Mouse (Mus musculus) kidney, embryonic 15.5 days (tissue): ENCODE data around the gene Ank3. TPM values are rescaled to one million over a fixed set of nuclear protein-coding genes. Genes with fewer than 3 reads are reported as not detected.
A peak's percentile ranks its signal among the peaks of the same experiment; 100 is the strongest.

Experiments
- ATAC-seq: fragments of 200-750 bp; cut with Nextera tagmentation; replicated peaks from 2 replicates; pipeline ENCODE4 v1.8.0; 2017; ENCODE audit warnings: moderate TSS enrichment; ENCODE audit not compliant: low FRiP score
- H3K27ac ChIP-seq: fragments of 300-500 bp; sonication (generic); 2 replicates; pipeline ENCODE4 v1.5.1; 2015; ENCODE audit warnings: mild to moderate bottlenecking, inconsistent platforms
- H3K27me3 ChIP-seq: fragments of 300-500 bp; sonication (generic); 2 replicates; pipeline ENCODE4 v1.6.1; 2015; ENCODE audit warnings: inconsistent platforms
- H3K36me3 ChIP-seq: fragments of 300-500 bp; sonication (generic); 2 replicates; pipeline ENCODE4 v1.6.1; 2015; ENCODE audit warnings: inconsistent platforms
- H3K4me1 ChIP-seq: fragments of 300-500 bp; sonication (generic); 2 replicates; pipeline ENCODE4 v1.6.1; 2015; ENCODE audit warnings: inconsistent platforms
- H3K4me2 ChIP-seq: fragments of 300-500 bp; sonication (generic); 2 replicates; pipeline ENCODE4 v1.6.1; 2015; ENCODE audit warnings: moderate library complexity, mild to moderate bottlenecking, inconsistent platforms
- H3K4me3 ChIP-seq: fragments of 300-500 bp; sonication (generic); replicated peaks from 2 replicates; pipeline ENCODE4 v1.5.1; 2015; ENCODE audit warnings: mild to moderate bottlenecking, inconsistent platforms
- H3K9ac ChIP-seq: fragments of 300-500 bp; sonication (generic); 2 replicates; pipeline ENCODE4 v1.6.1; 2015; ENCODE audit warnings: mild to moderate bottlenecking, inconsistent platforms
- H3K9me3 ChIP-seq: fragments of 300-500 bp; sonication (generic); replicated peaks from 2 replicates; pipeline ENCODE4 v1.6.1; 2016; ENCODE audit warnings: inconsistent platforms
- WGBS: fragments of 180-500 bp; shearing (Covaris S2); methylation state at CpG from one replicate; pipeline ENCODE4 v1.1.7; 2015; ENCODE audit warnings: mixed read lengths; 5-methylcytosine and 5-hydroxymethylcytosine counted together
- polyA plus RNA-seq: library from polyadenylated mRNA; unstranded; fragments of >200 nt; fragmentation: Nextera tagmentation; extraction: Ambion mirVana; gene quantifications from 2 replicates; pipeline ENCODE4 v1.2.1, GENCODE M21; 2015

Ank3 gene
- polyA plus RNA-seq, 1 experiment from 2014 or later = 47.9 TPM

- Histone ChIP-seq H3K36me3 (no peaks in the 10 kb centered on the region), H3K4me2 (0 out of 2 replicates have a peak overlapping the region, but pooled peaks have one; percentile 14), H3K9me3 (no peaks in the 10 kb centered on the region), H3K27ac (no peak overlapping the region), H3K4me1 (peaks cover 16% of the 10 kb centered on the region), H3K9ac (no peak overlapping the region), H3K4me3 (no peak overlapping the region), H3K27me3 (no peaks in the 10 kb centered on the region)
- peak; percentile 57; the same call in 1 of the 2 replicates for ATAC-seq
- WGBS = 27% methylated on average over 8 of the region's 8 CpGs
Measured at GRCm38 (mm10) chr10:69781491-69781890, 382.9 kb downstream of the Ank3 start.

- H3K9me3 ChIP-seq = no peaks in the 10 kb centered on the region
- no peaks in the 10 kb centered on the region for H3K27me3 ChIP-seq
- 0 out of 2 replicates have a peak overlapping the region, but pooled peaks have one; percentile 3 for H3K4me3 ChIP-seq
- peaks cover 22% of the 10 kb centered on the region for H3K4me1 ChIP-seq
- H3K9ac ChIP-seq = no peak overlapping the region
- H3K27ac ChIP-seq = 0 out of 2 replicates have a peak overlapping the region, but pooled peaks have one; percentile 18
- WGBS = 14% methylated on average over 7 of the region's 7 CpGs
- 0 out of 2 replicates have a peak, but pooled peaks have one; percentile 49 for ATAC-seq
- H3K36me3 ChIP-seq = no peaks in the 10 kb centered on the region
- H3K4me2 ChIP-seq = peak overlapping the region; percentile 17
Measured at GRCm38 (mm10) chr10:69785235-69785634, 386.7 kb downstream of the Ank3 start.

- 59% methylated on average over 8 of the region's 8 CpGs for WGBS
- no peaks in the 10 kb centered on the region for H3K27me3 ChIP-seq
- 0 out of 2 replicates have a peak overlapping the region, but pooled peaks have one; percentile 3 for H3K4me3 ChIP-seq
- H3K4me2 ChIP-seq = peak overlapping the region; percentile 17
- ATAC-seq = no peak
- H3K27ac ChIP-seq = 0 out of 2 replicates have a peak overlapping the region, but pooled peaks have one; percentile 18
- peaks cover 22% of the 10 kb centered on the region for H3K4me1 ChIP-seq
- H3K9ac ChIP-seq = no peak overlapping the region
- no peaks in the 10 kb centered on the region for H3K36me3 ChIP-seq
- no peaks in the 10 kb centered on the region for H3K9me3 ChIP-seq
Measured at GRCm38 (mm10) chr10:69785692-69786091, 387.1 kb downstream of the Ank3 start.

GRCm38 (mm10) chr10:69786220-69786993 is 387.8 kb downstream of the Ank3 start:
- Histone ChIP-seq H3K9ac (no peak overlapping the region), H3K4me1 (peaks cover 22% of the 10 kb centered on the region), H3K27me3 (no peaks in the 10 kb centered on the region), H3K27ac (no peak overlapping the region), H3K4me3 (no peak overlapping the region), H3K9me3 (no peaks in the 10 kb centered on the region), H3K36me3 (no peaks in the 10 kb centered on the region), H3K4me2 (no peak overlapping the region)
- no peak for ATAC-seq
- WGBS = 63% methylated on average over 13 of the region's 13 CpGs

GRCm38 (mm10) chr10:69787379-69787778 is 388.8 kb downstream of the Ank3 start:
- Histone ChIP-seq H3K4me1 (peaks cover 22% of the 10 kb centered on the region), H3K4me2 (0 out of 2 replicates have a peak overlapping the region, but pooled peaks have one; percentile 9), H3K9me3 (no peaks in the 10 kb centered on the region), H3K36me3 (no peaks in the 10 kb centered on the region), H3K9ac (no peak overlapping the region), H3K27ac (no peak overlapping the region), H3K27me3 (no peaks in the 10 kb centered on the region), H3K4me3 (no peak overlapping the region)
- no peak for ATAC-seq
- 42% methylated on average over 10 of the region's 10 CpGs for WGBS

- Histone ChIP-seq H3K36me3 (no peaks in the 10 kb centered on the region), H3K4me3 (no peak overlapping the region), H3K9me3 (no peaks in the 10 kb centered on the region), H3K4me1 (peaks cover 15% of the 10 kb centered on the region), H3K9ac (no peak overlapping the region), H3K4me2 (no peak overlapping the region), H3K27me3 (no peaks in the 10 kb centered on the region), H3K27ac (no peak overlapping the region)
- WGBS = 63% methylated on average over 4 of the region's 4 CpGs
- ATAC-seq = no peak
Measured at GRCm38 (mm10) chr10:69790606-69791005, 392.0 kb downstream of the Ank3 start.

- H3K27me3 ChIP-seq = no peaks in the 10 kb centered on the region
- no peak for ATAC-seq
- no peak overlapping the region for H3K4me3 ChIP-seq
- no peaks in the 10 kb centered on the region for H3K9me3 ChIP-seq
- H3K36me3 ChIP-seq = no peaks in the 10 kb centered on the region
- no peak overlapping the region for H3K4me2 ChIP-seq
- no peak overlapping the region for H3K9ac ChIP-seq
- WGBS = 46% methylated on average over 7 of the region's 7 CpGs
- H3K27ac ChIP-seq = no peak overlapping the region
- H3K4me1 ChIP-seq = peaks cover 5% of the 10 kb centered on the region
Measured at GRCm38 (mm10) chr10:69791951-69792350, 393.4 kb downstream of the Ank3 start.

GRCm38 (mm10) chr10:69792400-69792799 is 393.8 kb downstream of the Ank3 start:
- no peak overlapping the region for H3K27ac ChIP-seq

GRCm38 (mm10) chr10:69793079-69793478 is 394.5 kb downstream of the Ank3 start:
- Histone ChIP-seq H3K27ac (no peak overlapping the region), H3K36me3 (no peaks in the 10 kb centered on the region), H3K9ac (no peak overlapping the region), H3K4me2 (no peak overlapping the region), H3K4me1 (no peaks in the 10 kb centered on the region), H3K9me3 (no peaks in the 10 kb centered on the region), H3K27me3 (no peaks in the 10 kb centered on the region), H3K4me3 (no peak overlapping the region)
- 43% methylated on average over 9 of the region's 9 CpGs for WGBS
- no peak for ATAC-seq

More at GRCm38 (mm10) chr10:69792400-69792799, 393.8 kb downstream of the Ank3 start:
- ATAC-seq = no peak
- 89% methylated on average over 9 of the region's 9 CpGs for WGBS
- H3K4me3 ChIP-seq = no peak overlapping the region
- no peak overlapping the region for H3K4me2 ChIP-seq
- H3K27me3 ChIP-seq = no peaks in the 10 kb centered on the region
- no peak overlapping the region for H3K9ac ChIP-seq
- no peaks in the 10 kb centered on the region for H3K36me3 ChIP-seq
- peaks cover 2% of the 10 kb centered on the region for H3K4me1 ChIP-seq
- no peaks in the 10 kb centered on the region for H3K9me3 ChIP-seq

- no peak overlapping the region for H3K27ac ChIP-seq
- no peak overlapping the region for H3K4me2 ChIP-seq
- ATAC-seq = no peak
- H3K4me3 ChIP-seq = no peak overlapping the region
- H3K9me3 ChIP-seq = no peaks in the 10 kb centered on the region
- WGBS = 57% methylated on average over 3 of the region's 3 CpGs
- no peak overlapping the region for H3K9ac ChIP-seq
- no peaks in the 10 kb centered on the region for H3K27me3 ChIP-seq
- H3K4me1 ChIP-seq = no peaks in the 10 kb centered on the region
- H3K36me3 ChIP-seq = no peaks in the 10 kb centered on the region
Measured at GRCm38 (mm10) chr10:69795656-69796055, 397.1 kb downstream of the Ank3 start.

- Histone ChIP-seq H3K27me3 (no peaks in the 10 kb centered on the region), H3K4me3 (no peak overlapping the region), H3K9ac (no peak overlapping the region), H3K36me3 (no peaks in the 10 kb centered on the region), H3K9me3 (no peaks in the 10 kb centered on the region), H3K4me1 (no peaks in the 10 kb centered on the region), H3K27ac (no peak overlapping the region), H3K4me2 (no peak overlapping the region)
- no peak for ATAC-seq
- 55% methylated on average over 8 of the region's 8 CpGs for WGBS
Measured at GRCm38 (mm10) chr10:69796421-69796886, 397.9 kb downstream of the Ank3 start.

- Histone ChIP-seq H3K4me3 (no peak overlapping the region), H3K4me1 (no peaks in the 10 kb centered on the region), H3K27ac (no peak overlapping the region), H3K27me3 (no peaks in the 10 kb centered on the region), H3K9me3 (no peaks in the 10 kb centered on the region), H3K36me3 (no peaks in the 10 kb centered on the region), H3K9ac (no peak overlapping the region), H3K4me2 (no peak overlapping the region)
- WGBS = 87% methylated on average over 14 of the region's 14 CpGs
- ATAC-seq = no peak
Measured at GRCm38 (mm10) chr10:69803135-69803756, 404.7 kb downstream of the Ank3 start.
